Mouse (Mus musculus): ENCODE measurements around the gene Btnl6. TPM values are rescaled to one million over a fixed set of nuclear protein-coding genes. Genes with fewer than 3 reads are reported as not detected.
"Not testable (repeated sequence)": the region's sequence is repeated elsewhere in the genome, so short reads cannot be mapped to it uniquely, and the experiment has no call there.

Btnl6 gene
- polyA plus RNA-seq, 1 experiment = not detected

GRCm38 (mm10) chr17:34516514-34516913 lies 638 bp downstream of the Btnl6 start:
- no peak for TF ChIP-seq POLR2A (IDR thresholded peaks at IDR 0.05; ENCODE audit: extremely low read depth, insufficient read depth, low read length)
- TF ChIP-seq CTCF (IDR thresholded peaks at IDR 0.05; ENCODE audit: extremely low read depth, insufficient read depth, low read length) = no peak
- Histone ChIP-seq H3K27ac (ENCODE audit: insufficient read depth, low read length) (no peak overlapping the region), H3K4me3 (ENCODE audit: insufficient read depth, low read length) (no peak overlapping the region), H3K4me1 (ENCODE audit: control insufficient read depth, insufficient read depth, low read length) (no peaks in the 10 kb centered on the region)

GRCm38 (mm10) chr17:34511723-34512122 lies 5.4 kb downstream of the Btnl6 start:
- H3K4me3 ChIP-seq (ENCODE audit: insufficient read depth, low read length); H3K27ac ChIP-seq (ENCODE audit: insufficient read depth, low read length): not testable (repeated sequence)

DNA sequence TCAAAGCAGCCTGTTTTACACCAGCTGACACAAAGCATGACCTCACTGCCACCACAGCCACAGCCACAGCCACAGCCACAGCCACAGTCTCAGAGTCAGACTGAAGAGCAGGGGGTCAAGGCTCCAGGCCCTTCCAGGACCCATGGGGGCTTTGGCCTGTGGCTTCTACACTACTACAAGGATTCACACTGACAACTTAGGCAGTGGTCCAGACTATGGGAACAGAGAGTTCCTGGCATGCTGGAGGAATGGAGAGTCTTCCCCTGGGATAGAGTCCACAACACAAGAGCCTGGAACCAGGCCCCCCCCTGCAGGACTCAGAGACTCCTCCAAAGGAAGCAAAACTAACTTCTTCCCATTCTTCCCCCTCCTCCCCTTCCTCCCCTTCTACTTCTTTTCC lies 9.6 kb downstream of the Btnl6 start:
- no peaks in the 10 kb centered on the region for H3K4me1 ChIP-seq (ENCODE audit: control insufficient read depth, insufficient read depth, low read length)
- no peak overlapping the region for H3K27ac ChIP-seq (ENCODE audit: insufficient read depth, low read length)
- TF ChIP-seq CTCF (IDR thresholded peaks at IDR 0.05; ENCODE audit: extremely low read depth, insufficient read depth, low read length) (no peak), POLR2A (IDR thresholded peaks at IDR 0.05; ENCODE audit: extremely low read depth, insufficient read depth, low read length) (no peak)
- no peak overlapping the region for H3K4me3 ChIP-seq (ENCODE audit: insufficient read depth, low read length)

More at GRCm38 (mm10) chr17:34511723-34512122, 5.4 kb downstream of the Btnl6 start:
- H3K4me1 ChIP-seq (ENCODE audit: control insufficient read depth, insufficient read depth, low read length) = not testable (repeated sequence)

DNA sequence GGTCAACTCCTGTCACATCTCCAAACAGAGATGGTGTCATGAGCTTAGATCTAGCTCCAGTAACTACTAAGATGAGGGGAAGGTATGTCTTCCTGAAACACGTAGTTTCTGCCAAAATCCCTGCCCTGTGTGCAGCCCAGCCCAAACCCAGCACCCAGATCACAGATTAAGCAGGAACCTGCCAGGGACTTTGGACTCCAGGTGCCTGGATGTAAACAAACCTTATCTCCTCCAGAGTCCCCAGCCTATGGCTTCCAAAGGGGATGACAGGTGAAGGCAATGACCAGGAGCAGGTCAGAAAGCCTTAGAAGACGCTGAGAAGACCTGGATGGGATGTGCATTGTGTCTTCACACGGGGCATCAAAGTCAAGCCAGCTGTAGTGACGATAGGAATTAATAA lies 19.4 kb downstream of the Btnl6 start:
- not testable (repeated sequence) for H3K4me3 ChIP-seq (ENCODE audit: insufficient read depth, low read length); H3K27ac ChIP-seq (ENCODE audit: insufficient read depth, low read length); H3K4me1 ChIP-seq (ENCODE audit: control insufficient read depth, insufficient read depth, low read length)

DNA sequence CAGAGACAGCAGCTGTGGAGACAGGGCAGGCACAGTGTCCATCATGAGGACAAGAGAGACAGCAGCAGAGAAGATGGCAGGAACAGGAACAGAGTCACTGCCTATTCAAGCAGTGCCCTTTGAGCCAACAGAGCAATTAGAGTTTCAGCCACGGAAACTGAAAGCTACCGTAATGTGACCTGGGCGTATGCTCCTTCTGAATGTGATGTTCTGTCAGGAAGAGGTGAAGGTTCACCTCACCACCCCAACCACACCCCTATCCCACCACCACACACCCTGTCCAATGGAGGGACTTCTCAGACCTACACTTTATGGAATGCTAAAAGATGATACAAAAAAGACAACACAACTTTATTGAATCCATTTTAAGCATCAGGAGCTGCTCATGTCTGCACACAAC lies 19.8 kb downstream of the Btnl6 start:
- not testable (repeated sequence) for H3K27ac ChIP-seq (ENCODE audit: insufficient read depth, low read length); H3K4me1 ChIP-seq (ENCODE audit: control insufficient read depth, insufficient read depth, low read length); H3K4me3 ChIP-seq (ENCODE audit: insufficient read depth, low read length)

GRCm38 (mm10) chr17:34496539-34496938 lies 20.6 kb downstream of the Btnl6 start:
- no peak overlapping the region for H3K27ac ChIP-seq (ENCODE audit: insufficient read depth, low read length)
- H3K4me3 ChIP-seq (ENCODE audit: insufficient read depth, low read length) = no peak overlapping the region
- no peaks in the 10 kb centered on the region for H3K4me1 ChIP-seq (ENCODE audit: control insufficient read depth, insufficient read depth, low read length)
- TF ChIP-seq CTCF (IDR thresholded peaks at IDR 0.05; ENCODE audit: extremely low read depth, insufficient read depth, low read length) (no peak), POLR2A (IDR thresholded peaks at IDR 0.05; ENCODE audit: extremely low read depth, insufficient read depth, low read length) (no peak)

DNA sequence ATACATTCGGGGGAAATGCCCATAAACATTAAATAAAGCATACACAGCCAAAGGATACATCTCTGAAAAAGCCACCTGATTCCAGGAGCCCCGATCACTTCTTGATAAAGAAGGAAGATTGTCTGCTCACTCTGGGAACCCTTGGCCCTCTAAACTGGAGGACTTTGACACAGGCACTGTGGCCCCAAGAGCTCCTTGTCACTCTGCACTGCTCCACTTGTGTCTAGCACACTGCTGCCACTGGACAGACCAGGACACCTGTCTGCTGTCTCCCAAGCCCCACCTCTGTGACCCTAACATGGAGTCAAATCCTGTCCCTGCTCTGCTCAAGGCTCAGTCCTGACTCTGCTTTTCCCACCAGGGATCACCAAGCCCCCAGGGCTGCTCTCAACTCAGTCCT lies 22.0 kb downstream of the Btnl6 start:
- H3K4me1 ChIP-seq (ENCODE audit: control insufficient read depth, insufficient read depth, low read length); H3K27ac ChIP-seq (ENCODE audit: insufficient read depth, low read length); H3K4me3 ChIP-seq (ENCODE audit: insufficient read depth, low read length): not testable (repeated sequence)

DNA sequence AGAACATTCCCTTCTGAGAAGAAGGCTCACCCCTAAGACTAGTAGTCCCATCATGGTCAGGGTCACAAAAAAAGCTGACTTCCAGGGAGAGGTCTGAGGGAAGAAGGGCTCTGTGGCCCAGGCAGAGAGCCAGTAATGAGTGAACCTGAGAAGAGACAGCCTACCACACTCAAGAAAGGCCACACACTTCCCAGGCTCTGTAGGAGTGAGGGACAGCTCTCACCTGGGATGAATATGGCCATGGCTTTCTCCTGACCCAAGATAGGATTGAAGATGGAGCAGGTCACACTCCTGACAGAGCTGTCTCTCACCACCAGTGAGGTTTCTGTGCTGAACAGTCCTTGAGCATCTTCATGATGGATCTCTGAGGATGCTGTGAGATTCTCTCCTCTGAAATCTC lies 24.4 kb downstream of the Btnl6 start:
- TF ChIP-seq POLR2A (IDR thresholded peaks at IDR 0.05; ENCODE audit: extremely low read depth, insufficient read depth, low read length) = no peak
- TF ChIP-seq CTCF (IDR thresholded peaks at IDR 0.05; ENCODE audit: extremely low read depth, insufficient read depth, low read length) = no peak
- Histone ChIP-seq H3K4me3 (ENCODE audit: insufficient read depth, low read length) (no peak overlapping the region), H3K4me1 (ENCODE audit: control insufficient read depth, insufficient read depth, low read length) (no peaks in the 10 kb centered on the region), H3K27ac (ENCODE audit: insufficient read depth, low read length) (no peak overlapping the region)

- not testable (repeated sequence) for H3K4me3 ChIP-seq (ENCODE audit: insufficient read depth, low read length); H3K4me1 ChIP-seq (ENCODE audit: control insufficient read depth, insufficient read depth, low read length); H3K27ac ChIP-seq (ENCODE audit: insufficient read depth, low read length)
Measured at GRCm38 (mm10) chr17:34477238-34478013, 39.7 kb downstream of the Btnl6 start, which contains the start of gene Btnl4. Btnl4 (minus strand) TSS chr17:34477318.

DNA sequence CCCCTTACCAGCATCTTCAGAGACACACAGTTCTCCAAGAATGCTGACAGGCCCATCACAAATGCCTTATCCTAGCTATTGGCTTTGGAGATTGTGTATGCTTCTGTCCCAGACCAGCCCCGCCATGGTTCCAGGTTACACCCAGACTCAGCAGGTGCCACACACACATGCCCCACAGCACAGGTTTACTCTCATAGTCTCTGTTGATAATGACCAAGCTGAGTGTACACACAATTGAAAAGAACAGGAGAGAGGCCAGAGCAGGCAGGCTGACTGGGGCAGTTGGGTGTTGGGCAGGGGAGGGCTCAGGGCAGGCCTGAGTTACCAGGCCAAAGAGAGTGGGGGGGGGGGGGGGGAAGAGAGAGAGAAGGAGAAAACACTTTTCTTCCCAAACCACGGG lies 40.7 kb downstream of the Btnl6 start:
- H3K27ac ChIP-seq (ENCODE audit: insufficient read depth, low read length) = no peak overlapping the region
- no peaks in the 10 kb centered on the region for H3K4me1 ChIP-seq (ENCODE audit: control insufficient read depth, insufficient read depth, low read length)
- H3K4me3 ChIP-seq (ENCODE audit: insufficient read depth, low read length) = no peak overlapping the region
- TF ChIP-seq POLR2A (IDR thresholded peaks at IDR 0.05; ENCODE audit: extremely low read depth, insufficient read depth, low read length) (no peak), CTCF (IDR thresholded peaks at IDR 0.05; ENCODE audit: extremely low read depth, insufficient read depth, low read length) (no peak)

GRCm38 (mm10) chr17:34475060-34475459 lies 42.1 kb downstream of the Btnl6 start:
- Histone ChIP-seq H3K4me3 (ENCODE audit: insufficient read depth, low read length) (no peak overlapping the region), H3K4me1 (ENCODE audit: control insufficient read depth, insufficient read depth, low read length) (no peaks in the 10 kb centered on the region), H3K27ac (ENCODE audit: insufficient read depth, low read length) (no peak overlapping the region)
- TF ChIP-seq POLR2A (IDR thresholded peaks at IDR 0.05; ENCODE audit: extremely low read depth, insufficient read depth, low read length) = no peak
- TF ChIP-seq CTCF (IDR thresholded peaks at IDR 0.05; ENCODE audit: extremely low read depth, insufficient read depth, low read length) = no peak

Measured in cortical plate, adult 2 months (tissue).